Comparison of ENCODE assay signal across 24 mouse cellular contexts in the genomic region with DNA sequence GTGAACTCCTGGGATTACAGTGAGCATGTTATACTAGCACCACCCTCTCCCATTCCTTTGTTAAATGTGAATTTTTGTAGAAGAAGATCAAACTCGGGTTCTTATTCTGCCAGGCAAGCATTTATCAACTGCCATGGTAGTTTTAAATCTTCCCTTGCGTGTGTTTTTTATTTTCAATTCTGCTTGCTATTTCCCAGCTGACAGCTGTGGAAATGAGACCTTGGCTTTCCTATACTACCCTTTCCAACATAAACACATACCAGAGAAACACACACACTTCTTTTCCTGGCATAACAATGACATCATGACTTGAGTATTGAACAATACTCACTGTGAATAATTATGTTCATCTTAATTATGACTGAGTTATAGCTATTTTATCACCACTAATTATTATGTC. TPM values are rescaled to one million over a fixed set of nuclear protein-coding genes. Genes with fewer than 3 reads are reported as not detected.
"Had no signal": no experiment of that assay in that cellular context is flagged by ENCODE, and none has a peak within 500 bp of the region (broad histone marks: within the 10 kb centered on the region; RNA-seq: fewer than 3 reads in every experiment).

No protein-coding gene starts in this region.

- H3K4me3 ChIP-seq: kidney, embryonic 15.5 days; left cerebral cortex, adult 2 months; midbrain, embryonic 12.5 days; midbrain, embryonic 15.5 days; myocyte; neural tube, embryonic 13.5 days; stomach, embryonic 15.5 days had no signal

- H3K27ac ChIP-seq: kidney, embryonic 15.5 days; left cerebral cortex, adult 2 months; liver, embryonic 14.5 days; midbrain, embryonic 12.5 days; midbrain, embryonic 15.5 days; neural tube, embryonic 13.5 days; stomach, embryonic 15.5 days had no signal

- H3K9me3 ChIP-seq: kidney, embryonic 15.5 days; midbrain, embryonic 12.5 days; midbrain, embryonic 15.5 days; neural tube, embryonic 13.5 days; stomach, embryonic 15.5 days had no signal

- H3K36me3 ChIP-seq: kidney, embryonic 15.5 days; midbrain, embryonic 12.5 days; midbrain, embryonic 15.5 days; neural tube, embryonic 13.5 days; stomach, embryonic 15.5 days had no signal

- H3K27me3 ChIP-seq: kidney, embryonic 15.5 days; midbrain, embryonic 12.5 days; midbrain, embryonic 15.5 days; neural tube, embryonic 13.5 days; stomach, embryonic 15.5 days had no signal

- H3K4me2 ChIP-seq: kidney, embryonic 15.5 days; midbrain, embryonic 12.5 days; midbrain, embryonic 15.5 days; neural tube, embryonic 13.5 days; stomach, embryonic 15.5 days had no signal

- H3K9ac ChIP-seq: kidney, embryonic 15.5 days; liver, embryonic 14.5 days; midbrain, embryonic 12.5 days; midbrain, embryonic 15.5 days; neural tube, embryonic 13.5 days; stomach, embryonic 15.5 days had no signal

- H3K4me1 ChIP-seq: kidney, embryonic 15.5 days; midbrain, embryonic 12.5 days; midbrain, embryonic 15.5 days; neural tube, embryonic 13.5 days; stomach, embryonic 15.5 days had no signal

- ATAC-seq: midbrain, embryonic 15.5 days had no signal

- DNase-seq: kidney, adult 11 months; kidney, adult 8-10 months; kidney, postnatal 10 days; kidney, postnatal 36 days; layer of hippocampus, postnatal 36 days; lung, adult 18-20 months; lung, postnatal 4 days; retina, postnatal 1 day; right cerebral cortex, postnatal 25 days; spleen, adult 18-20 months; thymus, postnatal 25 days had no signal

RNA-seq across cellular contexts. Expression of a gene that starts 14.9 kb away (rescaled TPM):
- polyA plus RNA-seq: kidney, embryonic 15.5 days; limb, embryonic 11.5 days; limb, embryonic 14.5 days; liver, adult 2 months; liver, embryonic 14.5 days; lung, embryonic 16.5 days; midbrain, embryonic 12.5 days; midbrain, embryonic 15.5 days; myocyte; neural tube, embryonic 13.5 days; stomach, embryonic 15.5 days; thymus, postnatal 0 days had no signal

RNA-seq across cellular contexts. Expression of a gene that starts 35.2 kb away (rescaled TPM):
- polyA plus RNA-seq: kidney, embryonic 15.5 days; limb, embryonic 11.5 days; limb, embryonic 14.5 days; liver, adult 2 months; liver, embryonic 14.5 days; lung, embryonic 16.5 days; midbrain, embryonic 12.5 days; myocyte; neural tube, embryonic 13.5 days; stomach, embryonic 15.5 days; thymus, postnatal 0 days had no signal
